Comparison of ENCODE assay signal across 9 mouse cellular contexts in genomic region chr9:105827791-105828385, GRCm38 (mm10). TPM values are rescaled to one million over a fixed set of nuclear protein-coding genes. Genes with fewer than 3 reads are reported as not detected.
DNase-seq lines count a peak whose midpoint lies in the region; ATAC-seq and TF ChIP-seq lines count a peak whose summit lies in the region.
"Had no signal": no experiment of that assay in that cellular context is flagged by ENCODE, and none has a peak within 500 bp of the region (broad histone marks: within the 10 kb centered on the region; RNA-seq: fewer than 3 reads in every experiment).

Gene Col6a6 (minus strand): TSS chr9:105828160.

- no peaks in the 10 kb centered on the region for H3K36me3 ChIP-seq in lung, embryonic 14.5 days (ENCODE audit: insufficient read depth)
- H3K36me3 ChIP-seq in heart, adult 2 months (ENCODE audit: control insufficient read depth, insufficient read depth, low read length), result no peaks in the 10 kb centered on the region
- H3K36me3 ChIP-seq in intestine, embryonic 16.5 days (ENCODE audit: control insufficient read depth, insufficient read depth, low read length), result no peaks in the 10 kb centered on the region
- no peaks in the 10 kb centered on the region for H3K36me3 ChIP-seq in stomach, embryonic 16.5 days (ENCODE audit: control insufficient read depth, insufficient read depth, low read length)

- WGBS in lung, embryonic 14.5 days, result 16% methylated on average over 20 of the region's 20 CpGs
- WGBS in heart, adult 2 months, result 26% methylated on average over 20 of the region's 20 CpGs
- 15% methylated on average over 20 of the region's 20 CpGs for WGBS in intestine, embryonic 16.5 days
- 10% methylated on average over 20 of the region's 20 CpGs for WGBS in stomach, embryonic 16.5 days

- H3K9me3 ChIP-seq in lung, embryonic 14.5 days (ENCODE audit: low read depth, low read length), result no peaks in the 10 kb centered on the region
- H3K9me3 ChIP-seq in intestine, embryonic 16.5 days (ENCODE audit: control insufficient read depth, low read length), result no peaks in the 10 kb centered on the region
- H3K9me3 ChIP-seq in stomach, embryonic 16.5 days (replicated peaks; ENCODE audit: control insufficient read depth, low read length), result no peaks in the 10 kb centered on the region

- TF ChIP-seq POLR2A in heart, adult 2 months (IDR thresholded peaks at IDR 0.05; ENCODE audit: insufficient read depth, low read depth, low read length), result no peak

- H3K9ac ChIP-seq in lung, embryonic 14.5 days, result peak within 1 kb of the TSS; percentile 32; the same call in 1 of the 2 replicates
- H3K9ac ChIP-seq in heart, adult 2 months (ENCODE audit: low read depth, low read length), result peak within 1 kb of the TSS; percentile 12; the same call in 1 of the 2 replicates
- 0 out of 2 replicates have a peak within 1 kb of the TSS, but pooled peaks have one; percentile 43 for H3K9ac ChIP-seq in intestine, embryonic 16.5 days (ENCODE audit: low read depth, low read length)
- H3K9ac ChIP-seq in stomach, embryonic 16.5 days (ENCODE audit: low read length), result peak within 1 kb of the TSS; percentile 60

- H3K4me1 ChIP-seq in lung, embryonic 14.5 days (ENCODE audit: insufficient read depth), result no peaks in the 10 kb centered on the region
- H3K4me1 ChIP-seq in heart, adult 2 months (ENCODE audit: control insufficient read depth, insufficient read depth, low read length), result no peaks in the 10 kb centered on the region
- H3K4me1 ChIP-seq in intestine, embryonic 16.5 days (ENCODE audit: control insufficient read depth, insufficient read depth, low read length), result no peaks in the 10 kb centered on the region
- peaks cover 6% of the 10 kb centered on the region for H3K4me1 ChIP-seq in stomach, embryonic 16.5 days (ENCODE audit: control insufficient read depth, insufficient read depth, low read length)

- no peak within 1 kb of the TSS for H3K27ac ChIP-seq in lung, embryonic 14.5 days (ENCODE audit: low read depth)
- peak within 1 kb of the TSS; percentile 23; the same call in 1 of the 2 replicates for H3K27ac ChIP-seq in heart, adult 2 months
- no peak within 1 kb of the TSS for H3K27ac ChIP-seq in intestine, embryonic 16.5 days (ENCODE audit: low read length)
- no peak within 1 kb of the TSS for H3K27ac ChIP-seq in stomach, embryonic 16.5 days (ENCODE audit: low read length)

- no peak for TF ChIP-seq CTCF in lung, embryonic 14.5 days (IDR thresholded peaks at IDR 0.05; ENCODE audit: low read depth)
- no peak for TF ChIP-seq CTCF in heart, adult 2 months (IDR thresholded peaks at IDR 0.05)

- peak within 1 kb of the TSS; percentile 20; the same call in 1 of the 2 replicates for H3K4me3 ChIP-seq in lung, embryonic 14.5 days (ENCODE audit: low read depth, low read length)
- H3K4me3 ChIP-seq in heart, adult 2 months, result no peak within 1 kb of the TSS; the same call in 1 of the 2 replicates
- peak within 1 kb of the TSS; percentile 26 for H3K4me3 ChIP-seq in intestine, embryonic 16.5 days (ENCODE audit: low read length)
- peak within 1 kb of the TSS; percentile 31 for H3K4me3 ChIP-seq in stomach, embryonic 16.5 days (replicated peaks; ENCODE audit: low read length)

- TF ChIP-seq EP300 in heart, adult 2 months (IDR thresholded peaks at IDR 0.05; ENCODE audit: insufficient read depth, low read depth, low read length), result no peak

- H3K4me2 ChIP-seq in lung, embryonic 14.5 days, result peak within 1 kb of the TSS; percentile 49
- H3K4me2 ChIP-seq in intestine, embryonic 16.5 days (ENCODE audit: low read depth, low read length), result 0 out of 2 replicates have a peak within 1 kb of the TSS, but pooled peaks have one; percentile 32
- H3K4me2 ChIP-seq in stomach, embryonic 16.5 days (ENCODE audit: low read depth, low read length), result peak within 1 kb of the TSS; percentile 54

- peak; percentile 5 for DNase-seq in lung, embryonic 14.5 days
- DNase-seq in lung, postnatal 25 days (ENCODE audit: low spot score), result no peak
- DNase-seq in heart, adult 2 months, result peak; percentile 38 to 43
- DNase-seq in layer of hippocampus, adult 8-10 months (ENCODE audit: low spot score in 2 of 2), result no peak
- no peak for DNase-seq in cerebellum, postnatal 4 days (ENCODE audit: low spot score in 2 of 2)
- DNase-seq: cerebellum, adult 18-20 months had no signal

- intact Hi-C loops in heart, adult 2 months (cut with DNase I), result no loop called here

- ATAC-seq in lung, embryonic 14.5 days (ENCODE audit: insufficient read depth), result no peak; the same call in 1 of the 2 replicates
- no peak for ATAC-seq in intestine, embryonic 16.5 days
- 0 out of 2 replicates have a peak, but pooled peaks have one; percentile 29 for ATAC-seq in stomach, embryonic 16.5 days (ENCODE audit: insufficient read depth, low FRiP score)
- ATAC-seq in frontal cortex, adult (ENCODE audit: low TSS enrichment), result no peak

- H3K79me2 ChIP-seq in heart, adult 2 months (replicated peaks; ENCODE audit: control insufficient read depth, insufficient read depth, low read length), result no peaks in the 10 kb centered on the region

- H3K27me3 ChIP-seq in lung, embryonic 14.5 days (ENCODE audit: insufficient read depth, low read length), result peaks cover 10% of the 10 kb centered on the region; the same call in 1 of the 2 replicates
- H3K27me3 ChIP-seq in heart, adult 2 months (ENCODE audit: control insufficient read depth, insufficient read depth, low read length), result no peaks in the 10 kb centered on the region
- H3K27me3 ChIP-seq in intestine, embryonic 16.5 days (replicated peaks; ENCODE audit: control insufficient read depth, insufficient read depth, low read length), result peaks cover 3% of the 10 kb centered on the region; the same call in 1 of the 2 replicates
- H3K27me3 ChIP-seq in stomach, embryonic 16.5 days (ENCODE audit: control insufficient read depth, insufficient read depth, low read length), result no peaks in the 10 kb centered on the region

RNA-seq across cellular contexts. Expression of gene Col6a6, which starts in this region (rescaled TPM):
- polyA plus RNA-seq in lung, embryonic 14.5 days (2014; fragmentation: Nextera tagmentation; extraction: Ambion mirVana), result 1.3 and 1.6 TPM in 2 replicates
- 1 to 10 TPM; 2.5 to 3.5 TPM for total RNA-seq in heart, adult 2 months (2021)
- polyA plus RNA-seq in heart, adult 2 months (2012; rRNA removed), result 1.5 and 2.3 TPM in 2 replicates
- polyA plus RNA-seq in intestine, embryonic 16.5 days (2015; fragmentation: Nextera tagmentation; extraction: Ambion mirVana), result 0.95 and 1.2 TPM in 2 replicates
- polyA plus RNA-seq in stomach, embryonic 16.5 days (2015; fragmentation: Nextera tagmentation; extraction: Ambion mirVana), result 2.4 and 3.1 TPM in 2 replicates
- under 1 TPM; 0.43 to 0.74 (median 0.52) TPM for total RNA-seq in layer of hippocampus, adult 8-10 months (2022)

Comparison
In these comparisons a context has a peak if more than half of its experiments do, and no peak if none do; other contexts are left out.
1. DNase-seq: peak in lung, embryonic 14.5 days (single experiment) and heart, adult 2 months (2 of 2); none in lung, postnatal 25 days (single experiment), layer of hippocampus, adult 8-10 months (0 of 2) and cerebellum, postnatal 4 days (0 of 2).
2. Peak in every context shown above with its lines, with median percentiles within 50 percentile points of each other: H3K4me2 ChIP-seq and H3K9ac ChIP-seq.